Mouse (Mus musculus) neural tube, embryonic 13.5 days (tissue): Measurements from ENCODE around the gene Prps1. TPM values are rescaled to one million over a fixed set of nuclear protein-coding genes. Genes with fewer than 3 reads are reported as not detected.
A peak's percentile ranks its signal among the peaks of the same experiment; 100 is the strongest.

ENCODE experiments used
- ATAC-seq: fragments of 200-750 bp; cut with Nextera tagmentation; 2 replicates; pipeline ENCODE4 v1.8.0; 2017; ENCODE audit warnings: low read depth, mild to moderate bottlenecking, moderate TSS enrichment, moderate library complexity
- H3K27ac ChIP-seq: fragments of 300-500 bp; sonication (generic); replicated peaks from 2 replicates; pipeline ENCODE4 v1.5.1; 2015; ENCODE audit warnings: moderate library complexity, mild to moderate bottlenecking, inconsistent platforms
- H3K27me3 ChIP-seq: fragments of 300-500 bp; sonication (generic); 2 replicates; pipeline ENCODE4 v1.6.1; 2015; ENCODE audit warnings: mild to moderate bottlenecking, inconsistent platforms
- H3K36me3 ChIP-seq: fragments of 300-500 bp; sonication (generic); 2 replicates; pipeline ENCODE4 v1.6.1; 2015; ENCODE audit warnings: mild to moderate bottlenecking, inconsistent platforms
- H3K4me1 ChIP-seq: fragments of 300-500 bp; sonication (generic); replicated peaks from 2 replicates; pipeline ENCODE4 v1.6.1; 2015; ENCODE audit warnings: inconsistent platforms
- H3K4me2 ChIP-seq: fragments of 300-500 bp; sonication (generic); 2 replicates; pipeline ENCODE4 v1.6.1; 2015; ENCODE audit warnings: inconsistent platforms, mild to moderate bottlenecking, moderate library complexity
- H3K4me3 ChIP-seq: fragments of 300-500 bp; sonication (generic); 2 replicates; pipeline ENCODE4 v1.5.1; 2015; ENCODE audit warnings: mild to moderate bottlenecking, inconsistent platforms
- H3K9ac ChIP-seq: fragments of 300-500 bp; sonication (generic); 2 replicates; pipeline ENCODE4 v1.6.1; 2015; ENCODE audit warnings: moderate library complexity, mild to moderate bottlenecking, inconsistent platforms
- H3K9me3 ChIP-seq: fragments of 300-500 bp; sonication (generic); 2 replicates; pipeline ENCODE4 v1.6.1; 2016; ENCODE audit warnings: inconsistent platforms
- WGBS: fragments of 180-500 bp; shearing (Covaris S2); methylation state at CpG from one replicate; pipeline ENCODE4 v1.1.7; 2015; 5-methylcytosine and 5-hydroxymethylcytosine counted together
- polyA plus RNA-seq: library from polyadenylated mRNA; unstranded; fragments of >200 nt; fragmentation: Nextera tagmentation; extraction: Ambion mirVana; gene quantifications from 2 replicates; pipeline ENCODE4 v1.2.1, GENCODE M21; 2015

Gene Prps1
- 76.0 and 77.4 TPM in 2 replicates for polyA plus RNA-seq

DNA sequence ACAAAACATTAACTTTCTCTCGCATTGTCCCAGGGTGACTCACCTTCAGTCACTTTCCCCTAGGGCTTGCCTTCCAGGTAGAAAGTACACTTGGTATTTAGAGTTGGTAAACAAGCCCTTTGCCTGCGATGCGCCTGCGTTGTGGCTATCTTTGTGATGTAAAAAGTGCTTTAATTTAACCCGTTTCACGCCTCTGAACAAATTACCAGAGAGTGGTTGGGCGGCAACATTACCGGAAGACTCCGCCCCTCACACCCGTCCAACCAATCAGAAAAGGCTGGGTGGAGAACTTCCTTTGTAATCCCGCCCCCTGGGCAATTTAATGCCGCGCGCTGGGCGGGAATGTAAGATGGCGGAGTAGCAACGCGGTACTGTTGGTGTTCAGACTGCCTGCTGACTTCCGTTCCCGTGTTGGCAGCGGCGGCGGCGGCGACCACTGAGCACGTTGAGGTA lies at the start of gene Prps1:
Gene Prps1 (plus strand): TSS at position 335 of the 453 bp plus-strand sequence.
- H3K9me3 ChIP-seq = no peaks in the 10 kb centered on the region
- peak within 1 kb of the TSS; percentile 73 for H3K9ac ChIP-seq
- no peaks in the 10 kb centered on the region; the same call in 1 of the 2 replicates for H3K4me1 ChIP-seq
- 25% methylated on average over 26 of the region's 26 CpGs for WGBS
- peak within 1 kb of the TSS; percentile 58 for H3K4me3 ChIP-seq
- peak; percentile 96 for ATAC-seq
- H3K27ac ChIP-seq = peak within 1 kb of the TSS; percentile 49; the same call in 1 of the 2 replicates
- H3K36me3 ChIP-seq = no peaks in the 10 kb centered on the region
- H3K27me3 ChIP-seq = peaks cover 20% of the 10 kb centered on the region
- peak within 1 kb of the TSS; percentile 58 for H3K4me2 ChIP-seq

DNA sequence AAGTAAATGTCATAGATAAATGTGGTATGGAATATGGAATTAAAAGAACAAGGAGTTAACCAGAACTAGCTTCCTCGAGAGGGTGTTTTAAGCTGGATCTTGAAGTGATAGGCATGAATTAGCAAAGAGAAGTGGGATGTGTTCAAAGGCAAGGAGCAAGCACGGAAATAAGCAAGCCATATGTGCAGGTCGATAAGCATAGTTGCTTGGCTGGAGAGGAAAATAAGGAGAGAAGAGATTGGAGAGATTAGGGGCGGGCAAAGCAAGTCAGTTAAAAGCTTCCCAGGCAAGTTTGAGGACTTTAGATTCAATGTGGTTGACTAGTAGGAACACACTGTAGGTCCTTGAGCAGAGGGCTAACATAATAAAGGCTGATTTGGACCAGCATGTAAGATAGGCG lies 48.8 kb upstream of the Prps1 start:
- Histone ChIP-seq H3K36me3 (no peaks in the 10 kb centered on the region), H3K4me2 (no peak overlapping the region), H3K27ac (no peak overlapping the region), H3K4me1 (no peaks in the 10 kb centered on the region), H3K27me3 (peaks cover 22% of the 10 kb centered on the region), H3K4me3 (no peak overlapping the region), H3K9me3 (no peaks in the 10 kb centered on the region), H3K9ac (no peak overlapping the region)
- 82% methylated on average over 5 of the region's 5 CpGs for WGBS
- ATAC-seq = no peak

DNA sequence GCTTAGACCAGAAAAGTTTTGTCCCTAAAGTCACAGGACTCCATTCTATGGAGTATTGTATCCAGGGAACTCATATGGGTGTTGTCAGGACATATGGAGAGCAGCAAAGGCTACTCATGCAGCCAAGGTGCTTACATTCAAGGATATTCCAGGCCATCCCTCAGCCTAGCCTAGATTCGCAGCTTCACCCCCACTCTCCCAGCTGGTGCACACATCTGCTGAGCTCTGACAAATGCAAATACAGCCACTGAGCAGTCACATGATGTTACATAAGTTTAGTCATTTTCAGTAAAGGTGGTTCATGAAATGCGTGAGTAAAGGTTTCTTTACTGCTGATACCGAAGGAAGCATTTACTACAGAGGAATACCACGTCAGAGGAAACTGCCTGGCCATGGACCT lies 37.9 kb upstream of the Prps1 start:
- ATAC-seq = no peak
- H3K9me3 ChIP-seq = no peaks in the 10 kb centered on the region
- peaks cover 18% of the 10 kb centered on the region; the same call in 1 of the 2 replicates for H3K27me3 ChIP-seq
- no peak overlapping the region for H3K9ac ChIP-seq
- H3K4me2 ChIP-seq = no peak overlapping the region
- no peak overlapping the region for H3K27ac ChIP-seq
- H3K36me3 ChIP-seq = no peaks in the 10 kb centered on the region
- no peaks in the 10 kb centered on the region for H3K4me1 ChIP-seq
- H3K4me3 ChIP-seq = no peak overlapping the region
- WGBS = 85% methylated on average over 4 of the region's 4 CpGs

DNA sequence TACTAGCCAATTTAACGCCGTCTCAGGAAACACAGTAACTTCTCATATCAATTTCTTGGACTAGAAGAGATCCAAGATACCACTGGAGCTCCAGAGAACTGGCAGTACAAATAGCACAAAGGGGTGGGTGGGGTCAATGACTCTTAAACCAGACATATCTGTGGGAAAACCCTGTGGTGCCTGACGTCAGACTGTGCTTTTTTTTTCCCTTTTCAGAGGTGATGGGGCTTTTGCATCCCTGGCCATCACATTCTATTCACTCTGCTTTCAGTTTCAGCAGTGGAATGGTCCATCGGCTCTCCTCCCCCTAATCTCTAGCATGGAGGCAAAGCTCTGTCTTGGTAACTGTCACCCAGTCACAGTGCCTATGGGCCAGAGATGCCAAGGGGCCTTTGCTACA lies 29.3 kb upstream of the Prps1 start:
- Histone ChIP-seq H3K27me3 (no peaks in the 10 kb centered on the region), H3K4me3 (no peak overlapping the region), H3K9me3 (no peaks in the 10 kb centered on the region), H3K4me2 (no peak overlapping the region), H3K27ac (no peak overlapping the region), H3K36me3 (0 out of 2 replicates have a peak, but pooled peaks cover 5% of the 10 kb centered on the region), H3K9ac (no peak overlapping the region), H3K4me1 (no peaks in the 10 kb centered on the region)
- ATAC-seq = no peak
- WGBS = 77% methylated on average over 4 of the region's 4 CpGs

DNA sequence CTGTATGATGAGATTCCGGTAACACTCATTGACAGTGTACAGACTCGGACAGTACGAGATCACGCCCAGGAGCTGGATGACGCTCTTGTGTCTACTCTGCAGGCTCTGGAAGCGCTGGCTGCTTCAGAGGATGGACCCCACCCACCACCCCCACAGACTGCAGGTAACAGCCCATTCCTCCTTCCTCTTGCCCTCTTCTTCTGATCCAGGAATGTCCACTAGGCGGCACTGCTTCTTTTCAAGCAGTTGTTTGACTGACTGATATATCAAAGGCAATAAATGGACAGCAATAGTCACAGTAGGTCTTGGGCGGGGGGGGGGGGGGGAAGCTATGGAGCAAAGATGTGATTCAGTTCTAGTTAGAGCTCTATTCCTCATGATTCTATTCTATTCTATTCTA lies 28.2 kb upstream of the Prps1 start:
- no peak for ATAC-seq
- Histone ChIP-seq H3K9ac (no peak overlapping the region), H3K4me1 (no peaks in the 10 kb centered on the region), H3K27ac (no peak overlapping the region), H3K27me3 (peaks cover 2% of the 10 kb centered on the region; the same call in 1 of the 2 replicates), H3K4me3 (no peak overlapping the region), H3K4me2 (no peak overlapping the region), H3K9me3 (no peaks in the 10 kb centered on the region), H3K36me3 (0 out of 2 replicates have a peak, but pooled peaks cover 5% of the 10 kb centered on the region)
- 74% methylated on average over 7 of the region's 8 CpGs for WGBS

DNA sequence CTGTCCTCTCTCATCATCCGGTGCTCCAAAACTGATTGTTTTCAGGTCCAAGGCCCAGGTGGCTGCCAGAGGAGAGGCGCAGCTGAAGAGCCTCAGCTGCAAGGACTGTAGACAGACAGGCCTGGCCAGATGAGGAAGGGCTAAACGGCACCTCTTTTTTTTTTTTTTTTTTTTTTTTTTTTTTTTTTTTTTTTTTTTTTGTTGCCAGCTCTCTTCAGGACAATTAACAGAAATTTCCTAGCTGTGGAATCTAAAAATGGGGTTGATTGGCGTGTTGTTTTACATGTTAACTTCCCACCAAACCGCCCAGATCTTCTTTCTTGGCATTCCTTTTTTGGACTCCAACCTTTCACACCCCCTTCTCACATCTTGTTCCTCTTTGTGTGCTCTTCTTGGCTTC lies 26.4 kb upstream of the Prps1 start:
- Histone ChIP-seq H3K4me1 (no peaks in the 10 kb centered on the region), H3K4me3 (no peak overlapping the region), H3K36me3 (0 out of 2 replicates have a peak, but pooled peaks cover 5% of the 10 kb centered on the region), H3K9ac (no peak overlapping the region), H3K27ac (no peak overlapping the region), H3K9me3 (no peaks in the 10 kb centered on the region), H3K4me2 (no peak overlapping the region), H3K27me3 (peaks cover 6% of the 10 kb centered on the region; the same call in 1 of the 2 replicates)
- ATAC-seq = no peak
- WGBS = 74% methylated on average over 5 of the region's 5 CpGs

DNA sequence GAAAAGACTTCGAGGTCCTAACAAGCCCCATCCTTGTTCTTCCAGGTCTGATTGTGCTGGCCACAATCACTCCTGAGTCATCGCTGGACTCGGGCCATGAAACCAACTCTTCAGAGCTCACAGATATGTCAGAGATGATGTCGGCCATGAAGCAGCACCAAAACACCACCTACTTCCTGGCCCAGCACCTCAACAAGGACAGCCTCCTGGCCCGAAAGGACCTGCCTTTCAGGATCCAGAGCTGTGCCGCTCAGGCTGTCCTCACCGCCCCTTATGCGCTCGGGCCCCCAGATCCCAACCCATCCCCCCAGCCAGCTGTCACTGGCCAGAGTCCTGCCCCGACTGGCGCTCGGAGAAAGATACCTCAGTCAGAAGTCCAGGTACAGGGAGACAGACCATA lies 25.9 kb upstream of the Prps1 start:
- Histone ChIP-seq H3K9ac (no peak overlapping the region), H3K27me3 (peaks cover 8% of the 10 kb centered on the region), H3K9me3 (no peaks in the 10 kb centered on the region), H3K27ac (no peak overlapping the region), H3K4me3 (no peak overlapping the region), H3K4me2 (no peak overlapping the region), H3K4me1 (no peaks in the 10 kb centered on the region), H3K36me3 (0 out of 2 replicates have a peak, but pooled peaks cover 5% of the 10 kb centered on the region)
- 88% methylated on average over 12 of the region's 12 CpGs for WGBS
- ATAC-seq = no peak

DNA sequence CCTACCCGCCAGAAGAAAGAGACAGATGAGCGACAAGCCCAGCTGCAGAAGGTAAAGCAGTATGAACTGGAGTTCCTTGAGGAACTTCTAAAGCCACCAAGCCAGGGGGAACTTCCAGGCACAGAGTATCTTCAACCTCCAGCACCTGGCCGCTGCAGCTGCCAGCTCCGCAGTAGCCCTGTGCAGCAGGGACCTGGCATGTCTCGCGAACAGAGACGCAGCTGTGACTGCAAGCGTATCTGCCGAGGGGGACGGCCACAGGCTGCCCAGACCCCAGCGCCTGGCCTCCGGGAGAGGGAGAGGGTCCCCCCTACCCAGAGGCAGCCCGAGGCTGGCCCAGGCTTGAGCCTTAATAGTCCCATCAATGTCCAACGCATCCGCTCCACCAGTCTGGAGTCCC lies 24.4 kb upstream of the Prps1 start:
- Histone ChIP-seq H3K4me3 (no peak overlapping the region), H3K9ac (no peak overlapping the region), H3K27me3 (peaks cover 21% of the 10 kb centered on the region), H3K9me3 (no peaks in the 10 kb centered on the region), H3K4me2 (no peak overlapping the region), H3K36me3 (0 out of 2 replicates have a peak, but pooled peaks cover 5% of the 10 kb centered on the region), H3K27ac (no peak overlapping the region), H3K4me1 (no peaks in the 10 kb centered on the region)
- no peak for ATAC-seq
- 88% methylated on average over 15 of the region's 15 CpGs for WGBS

DNA sequence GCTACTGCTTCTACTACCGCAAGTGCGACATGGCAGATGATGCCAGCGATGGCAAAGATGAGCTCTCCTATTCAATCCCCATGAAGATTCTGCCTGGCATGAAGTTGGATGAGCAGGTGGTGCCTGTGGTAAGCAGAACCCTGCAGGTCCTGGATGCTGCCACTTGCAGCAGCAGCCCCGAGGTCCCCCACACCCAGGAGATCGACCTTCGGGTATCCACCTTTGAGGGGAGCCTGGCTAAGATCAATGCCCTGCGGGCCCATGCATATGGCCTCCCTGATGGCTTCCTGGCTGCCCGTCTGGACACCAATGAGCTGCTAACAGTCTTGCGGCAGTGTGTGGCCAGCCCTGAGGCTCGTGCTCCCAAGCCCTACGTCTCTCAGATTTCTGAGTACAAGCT lies 23.6 kb upstream of the Prps1 start:
- H3K9me3 ChIP-seq = no peaks in the 10 kb centered on the region
- no peak overlapping the region for H3K4me3 ChIP-seq
- H3K36me3 ChIP-seq = 0 out of 2 replicates have a peak, but pooled peaks cover 5% of the 10 kb centered on the region

DNA sequence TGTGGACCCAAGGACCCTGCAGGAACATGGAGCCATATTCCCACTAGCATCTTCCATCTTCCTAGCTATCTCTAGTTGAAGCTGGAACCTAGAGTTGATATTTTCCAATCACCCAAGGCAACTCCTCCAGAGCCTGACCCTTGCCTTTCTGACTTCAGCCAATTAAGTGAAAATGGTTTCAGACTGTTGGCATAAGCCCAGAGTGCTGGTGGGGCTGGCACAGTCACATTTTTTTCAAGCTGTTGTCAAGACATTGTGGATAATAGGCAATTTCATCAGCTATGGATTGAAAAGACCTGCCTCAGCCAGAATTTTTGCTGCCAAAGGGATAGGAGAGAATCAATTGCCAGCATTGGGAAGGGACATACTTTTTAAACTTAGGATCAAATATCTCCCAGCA lies 18.5 kb upstream of the Prps1 start:
- Histone ChIP-seq H3K4me2 (no peak overlapping the region), H3K9ac (no peak overlapping the region), H3K27ac (no peak overlapping the region), H3K27me3 (peaks cover 44% of the 10 kb centered on the region), H3K4me1 (no peaks in the 10 kb centered on the region), H3K9me3 (no peaks in the 10 kb centered on the region), H3K4me3 (no peak overlapping the region), H3K36me3 (no peaks in the 10 kb centered on the region)
- ATAC-seq = no peak

More for the DNA sequence above, 23.6 kb upstream of the Prps1 start:
- Histone ChIP-seq H3K4me1 (no peaks in the 10 kb centered on the region), H3K9ac (no peak overlapping the region), H3K27me3 (peaks cover 25% of the 10 kb centered on the region), H3K27ac (no peak overlapping the region), H3K4me2 (no peak overlapping the region)
- ATAC-seq = no peak
- WGBS = 91% methylated on average over 11 of the region's 11 CpGs

DNA sequence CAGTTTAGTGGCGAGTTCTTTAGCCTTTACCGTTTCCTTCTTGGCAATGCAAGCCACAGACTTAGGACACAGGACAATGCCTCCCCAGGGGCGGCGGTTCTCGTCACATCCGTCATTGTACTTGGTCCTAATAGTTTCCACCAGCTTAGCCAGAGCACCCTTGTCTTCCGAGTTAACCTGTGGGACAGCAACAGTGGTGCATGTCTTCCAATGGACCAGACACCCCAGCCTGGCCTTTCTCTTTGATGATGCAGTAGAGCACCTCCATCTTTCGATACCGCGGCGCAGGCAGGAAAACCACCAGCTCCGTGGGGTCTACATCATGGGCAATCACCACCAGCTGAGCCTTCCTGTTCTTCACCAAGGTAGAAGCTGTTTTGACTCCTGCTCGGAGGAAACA lies 10.9 kb upstream of the Prps1 start:
- Histone ChIP-seq H3K27ac (no peak overlapping the region), H3K4me1 (no peaks in the 10 kb centered on the region), H3K4me2 (no peak overlapping the region), H3K36me3 (no peaks in the 10 kb centered on the region), H3K9ac (no peak overlapping the region), H3K9me3 (no peaks in the 10 kb centered on the region), H3K27me3 (peaks cover 36% of the 10 kb centered on the region), H3K4me3 (no peak overlapping the region)
- no peak for ATAC-seq
- 81% methylated on average over 13 of the region's 13 CpGs for WGBS

DNA sequence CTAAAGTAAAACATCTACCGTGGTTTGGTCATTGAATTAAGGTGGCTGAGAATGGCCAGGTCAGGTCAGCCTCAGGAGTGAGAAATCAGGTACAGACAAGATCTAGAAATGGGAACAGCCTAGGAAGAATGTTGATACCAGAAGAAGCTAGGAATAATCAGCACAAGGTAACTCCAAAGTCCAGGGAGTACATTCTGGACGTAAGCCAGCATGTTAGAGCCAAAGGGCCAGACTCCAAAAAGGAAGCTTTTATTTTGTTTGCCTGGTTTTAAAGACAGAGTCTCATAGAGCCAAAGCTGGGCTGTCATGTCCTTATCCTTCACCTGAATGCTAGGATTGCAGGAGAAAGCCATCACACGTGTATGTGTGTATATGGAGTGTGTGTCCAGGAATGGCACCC lies 6.3 kb upstream of the Prps1 start:
- no peak for ATAC-seq
- Histone ChIP-seq H3K27me3 (peaks cover 36% of the 10 kb centered on the region), H3K4me2 (no peak overlapping the region), H3K4me1 (no peaks in the 10 kb centered on the region), H3K9me3 (no peaks in the 10 kb centered on the region), H3K27ac (no peak overlapping the region), H3K4me3 (no peak overlapping the region), H3K36me3 (no peaks in the 10 kb centered on the region), H3K9ac (no peak overlapping the region)
- 78% methylated on average over 3 of the region's 3 CpGs for WGBS
